Comparison of ENCODE assay signal across 28 mouse cellular contexts in genomic region chr12:9918026-9918425, GRCm38 (mm10).
DNase-seq lines count a peak whose midpoint lies in the region; ATAC-seq and TF ChIP-seq lines count a peak whose summit lies in the region.
"Had no signal": no experiment of that assay in that cellular context is flagged by ENCODE, and none has a peak within 500 bp of the region (broad histone marks: within the 10 kb centered on the region; RNA-seq: fewer than 3 reads in every experiment).

No protein-coding gene starts in this region.

- peak; percentile 48 for DNase-seq in forebrain, postnatal 0 days
- DNase-seq in forebrain, embryonic 11.5 days (ENCODE audit: low spot score) = no peak
- DNase-seq in heart, adult 18-20 months = peak; percentile 48 to 58
- DNase-seq in heart, postnatal 36 days = no peak
- DNase-seq in lung, postnatal 14 days = peak; percentile 15
- DNase-seq in lung, postnatal 25 days (ENCODE audit: low spot score) = no peak
- no peak for DNase-seq in kidney, adult 18-20 months
- DNase-seq: adrenal gland, postnatal 14 days; cerebellum, adult 18-20 months; cerebellum, postnatal 10 days; kidney, adult 11 months; kidney, postnatal 25 days; lung, embryonic 14.5 days; retina, postnatal 1 day; right cerebral cortex, postnatal 14 days; thymus, postnatal 4 days had no signal

- H3K27me3 ChIP-seq in forebrain, postnatal 0 days (ENCODE audit: insufficient read depth, low read length) = no peaks in the 10 kb centered on the region
- no peaks in the 10 kb centered on the region for H3K27me3 ChIP-seq in forebrain, embryonic 11.5 days (ENCODE audit: control insufficient read depth, insufficient read depth, low read length)
- H3K27me3 ChIP-seq: embryonic facial prominence, embryonic 13.5 days; hindbrain, embryonic 15.5 days; kidney, embryonic 15.5 days; liver, embryonic 15.5 days; midbrain, embryonic 15.5 days; neural tube, embryonic 15.5 days had no signal

- no peak overlapping the region for H3K4me3 ChIP-seq in forebrain, postnatal 0 days (ENCODE audit: low read depth, low read length)
- no peak overlapping the region for H3K4me3 ChIP-seq in forebrain, embryonic 11.5 days (ENCODE audit: low read depth, low read length)
- H3K4me3 ChIP-seq: embryonic facial prominence, embryonic 13.5 days; hindbrain, embryonic 10.5 days; hindbrain, embryonic 15.5 days; kidney, embryonic 15.5 days; left cerebral cortex, adult 2 months; limb, embryonic 12.5 days; liver, embryonic 15.5 days; midbrain, embryonic 10.5 days; midbrain, embryonic 15.5 days; neural tube, embryonic 15.5 days had no signal

- H3K27ac ChIP-seq in forebrain, postnatal 0 days (ENCODE audit: low read depth, low read length) = no peak overlapping the region
- H3K27ac ChIP-seq in forebrain, embryonic 11.5 days (ENCODE audit: low read depth, low read length) = no peak overlapping the region
- H3K27ac ChIP-seq: embryonic facial prominence, embryonic 13.5 days; hindbrain, embryonic 10.5 days; hindbrain, embryonic 15.5 days; kidney, embryonic 15.5 days; left cerebral cortex, adult 2 months; limb, embryonic 12.5 days; liver, embryonic 15.5 days; midbrain, embryonic 10.5 days; midbrain, embryonic 15.5 days; neural tube, embryonic 15.5 days had no signal

- H3K36me3 ChIP-seq in forebrain, postnatal 0 days (ENCODE audit: insufficient read depth) = no peaks in the 10 kb centered on the region
- no peaks in the 10 kb centered on the region for H3K36me3 ChIP-seq in forebrain, embryonic 11.5 days (ENCODE audit: control insufficient read depth, insufficient read depth, low read length)
- H3K36me3 ChIP-seq: embryonic facial prominence, embryonic 13.5 days; hindbrain, embryonic 10.5 days; hindbrain, embryonic 15.5 days; kidney, embryonic 15.5 days; limb, embryonic 12.5 days; liver, embryonic 15.5 days; midbrain, embryonic 10.5 days; midbrain, embryonic 15.5 days; neural tube, embryonic 15.5 days had no signal

- WGBS in forebrain, postnatal 0 days = 64% methylated on average over 4 of the region's 4 CpGs
- WGBS in forebrain, embryonic 11.5 days = 83% methylated on average over 4 of the region's 4 CpGs

- no peaks in the 10 kb centered on the region for H3K9me3 ChIP-seq in forebrain, postnatal 0 days (ENCODE audit: low read length)
- no peaks in the 10 kb centered on the region for H3K9me3 ChIP-seq in forebrain, embryonic 11.5 days (ENCODE audit: control insufficient read depth, low read length)
- H3K9me3 ChIP-seq: embryonic facial prominence, embryonic 13.5 days; hindbrain, embryonic 15.5 days; kidney, embryonic 15.5 days; liver, embryonic 15.5 days; midbrain, embryonic 15.5 days; neural tube, embryonic 15.5 days had no signal

- no peak for TF ChIP-seq CTCF in forebrain, postnatal 0 days (IDR thresholded peaks at IDR 0.05; ENCODE audit: low read depth)

- H3K4me1 ChIP-seq in forebrain, postnatal 0 days (ENCODE audit: insufficient read depth) = no peaks in the 10 kb centered on the region
- no peaks in the 10 kb centered on the region for H3K4me1 ChIP-seq in forebrain, embryonic 11.5 days (replicated peaks; ENCODE audit: control insufficient read depth, insufficient read depth, low read length)
- H3K4me1 ChIP-seq: embryonic facial prominence, embryonic 13.5 days; hindbrain, embryonic 10.5 days; hindbrain, embryonic 15.5 days; kidney, embryonic 15.5 days; limb, embryonic 12.5 days; liver, embryonic 15.5 days; midbrain, embryonic 10.5 days; midbrain, embryonic 15.5 days; neural tube, embryonic 15.5 days had no signal

- H3K9ac ChIP-seq in forebrain, postnatal 0 days = no peak overlapping the region
- no peak overlapping the region for H3K9ac ChIP-seq in forebrain, embryonic 11.5 days (ENCODE audit: low read length)
- H3K9ac ChIP-seq: embryonic facial prominence, embryonic 13.5 days; hindbrain, embryonic 15.5 days; kidney, embryonic 15.5 days; limb, embryonic 12.5 days; liver, embryonic 15.5 days; lung, embryonic 14.5 days; midbrain, embryonic 15.5 days; neural tube, embryonic 15.5 days had no signal

- ATAC-seq in forebrain, postnatal 0 days = peak; percentile 71
- ATAC-seq in forebrain, embryonic 11.5 days (replicated peaks; ENCODE audit: low FRiP score) = no peak
- ATAC-seq: CD4-positive, CD25-positive, alpha-beta regulatory T cell, adult 4 months; inflammation-experienced regulatory T-cells, adult 6 months; midbrain, embryonic 15.5 days had no signal

- no peak overlapping the region for H3K4me2 ChIP-seq in forebrain, postnatal 0 days (ENCODE audit: low read depth)
- H3K4me2 ChIP-seq in forebrain, embryonic 11.5 days (ENCODE audit: low read depth, low read length, severe bottlenecking) = no peak overlapping the region
- H3K4me2 ChIP-seq: embryonic facial prominence, embryonic 13.5 days; hindbrain, embryonic 15.5 days; kidney, embryonic 15.5 days; limb, embryonic 12.5 days; liver, embryonic 15.5 days; lung, embryonic 14.5 days; midbrain, embryonic 15.5 days; neural tube, embryonic 15.5 days had no signal

- intact Hi-C loops in heart, postnatal 36 days (cut with DNase I) = no loop called here

Comparison
In these comparisons a context has a peak if more than half of its experiments do, and no peak if none do; other contexts are left out.
1. DNase-seq: peak in forebrain, postnatal 0 days (single experiment), heart, adult 18-20 months (2 of 2) and lung, postnatal 14 days (single experiment); none in forebrain, embryonic 11.5 days (single experiment), heart, postnatal 36 days (0 of 2), lung, postnatal 25 days (single experiment) and kidney, adult 18-20 months (single experiment).